Mouse (Mus musculus) cerebellum, adult 18-20 months (tissue): ENCODE measurements around the gene Capn7.

Experiments used
- DNase-seq, 2 experiments: peaks; one replicate each; pipeline ENCODE4 v3.0.0; 2021

The Capn7 gene

GRCm38 (mm10) chr14:31416411-31416810 is 80.0 kb downstream of the Capn7 start:
- no peak for DNase-seq

GRCm38 (mm10) chr14:31416835-31417549 is 80.6 kb downstream of the Capn7 start:
- peak; percentile 50 to 58 for DNase-seq

GRCm38 (mm10) chr14:31419279-31419678 is 82.8 kb downstream of the Capn7 start:
- DNase-seq, result no peak

GRCm38 (mm10) chr14:31420135-31420534 is 83.7 kb downstream of the Capn7 start:
- DNase-seq, result no peak

GRCm38 (mm10) chr14:31420562-31420961 is 84.1 kb downstream of the Capn7 start:
- DNase-seq, result no peak

GRCm38 (mm10) chr14:31420985-31421384 is 84.5 kb downstream of the Capn7 start:
- DNase-seq, result peak in 1 of 2 experiments; percentile 11
